Mouse (Mus musculus) hindbrain, embryonic 13.5 days (tissue): ENCODE measurements around the gene Gpr171. TPM values are rescaled to one million over a fixed set of nuclear protein-coding genes. Genes with fewer than 3 reads are reported as not detected.
A peak's percentile ranks its signal among the peaks of the same experiment; 100 is the strongest.

Experiments used
- ATAC-seq: fragments of 200-750 bp; cut with Nextera tagmentation; 2 replicates; pipeline ENCODE4 v1.8.0; 2017; ENCODE audit warnings: moderate TSS enrichment; ENCODE audit not compliant: low FRiP score
- H3K27ac ChIP-seq: fragments of 300-500 bp; sonication (generic); 2 replicates; pipeline ENCODE4 v1.5.1; 2015; ENCODE audit warnings: inconsistent platforms, mild to moderate bottlenecking, moderate library complexity
- H3K27me3 ChIP-seq: fragments of 300-500 bp; sonication (generic); 2 replicates; pipeline ENCODE4 v1.6.1; 2015; ENCODE audit warnings: mild to moderate bottlenecking, inconsistent platforms
- H3K36me3 ChIP-seq: fragments of 300-500 bp; sonication (generic); 2 replicates; pipeline ENCODE4 v1.6.1; 2015; ENCODE audit warnings: mild to moderate bottlenecking, inconsistent platforms
- H3K4me1 ChIP-seq: fragments of 300-500 bp; sonication (generic); replicated peaks from 2 replicates; pipeline ENCODE4 v1.6.1; 2015; ENCODE audit warnings: inconsistent platforms
- H3K4me2 ChIP-seq: fragments of 300-500 bp; sonication (generic); 2 replicates; pipeline ENCODE4 v1.6.1; 2015; ENCODE audit warnings: inconsistent platforms, mild to moderate bottlenecking, moderate library complexity
- H3K4me3 ChIP-seq: fragments of 300-500 bp; sonication (generic); 2 replicates; pipeline ENCODE4 v1.5.1; 2015; ENCODE audit warnings: mild to moderate bottlenecking, inconsistent platforms
- H3K9ac ChIP-seq: fragments of 300-500 bp; sonication (generic); 2 replicates; pipeline ENCODE4 v1.6.1; 2015; ENCODE audit warnings: mild to moderate bottlenecking, inconsistent platforms
- H3K9me3 ChIP-seq: fragments of 300-500 bp; sonication (generic); 2 replicates; pipeline ENCODE4 v1.6.1; 2016; ENCODE audit warnings: inconsistent platforms
- WGBS: fragments of 180-500 bp; shearing (Covaris S2); methylation state at CpG from one replicate; pipeline ENCODE4 v1.1.7; 2015; 5-methylcytosine and 5-hydroxymethylcytosine counted together
- polyA plus RNA-seq: library from polyadenylated mRNA; unstranded; fragments of >200 nt; fragmentation: Nextera tagmentation; extraction: Ambion mirVana; gene quantifications from 2 replicates; pipeline ENCODE4 v1.2.1, GENCODE M21; 2015

The Gpr171 gene
- polyA plus RNA-seq, 1 experiment from 2014 or later: 0.92 TPM

DNA sequence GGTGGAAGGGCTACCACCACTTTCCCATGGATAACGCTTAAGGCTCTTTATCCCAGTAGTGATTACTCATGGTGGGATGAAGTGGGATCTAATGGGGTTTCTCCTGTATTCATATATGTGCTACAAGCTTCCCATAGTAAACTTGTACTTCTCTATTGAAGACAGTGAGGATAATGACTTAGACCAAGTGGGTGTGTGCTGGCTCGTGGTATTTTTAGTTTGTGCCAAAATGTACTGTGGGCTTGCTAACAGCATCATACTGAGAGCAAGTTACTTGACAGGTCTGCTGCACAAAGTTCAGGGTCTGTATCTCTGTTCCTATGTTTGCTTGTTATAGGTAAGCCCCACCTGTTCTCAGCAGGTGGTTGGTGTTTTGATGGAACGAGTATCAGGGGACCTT lies 35.7 kb downstream of the Gpr171 start:
- H3K36me3 ChIP-seq: no peaks in the 10 kb centered on the region
- no peak overlapping the region for H3K27ac ChIP-seq
- H3K4me3 ChIP-seq: no peak overlapping the region
- no peaks in the 10 kb centered on the region for H3K9me3 ChIP-seq
- ATAC-seq: no peak
- H3K27me3 ChIP-seq: no peaks in the 10 kb centered on the region
- 92% methylated on average over 3 of the region's 3 CpGs for WGBS
- no peaks in the 10 kb centered on the region for H3K4me1 ChIP-seq
- H3K4me2 ChIP-seq: no peak overlapping the region
- H3K9ac ChIP-seq: no peak overlapping the region

- no peak for ATAC-seq
- no peaks in the 10 kb centered on the region for H3K36me3 ChIP-seq
- no peaks in the 10 kb centered on the region for H3K27me3 ChIP-seq
- H3K9ac ChIP-seq: no peak overlapping the region
- H3K4me2 ChIP-seq: no peak overlapping the region
- 89% methylated on average over 4 of the region's 4 CpGs for WGBS
- peaks cover 7% of the 10 kb centered on the region for H3K4me1 ChIP-seq
- no peak overlapping the region for H3K4me3 ChIP-seq
- H3K9me3 ChIP-seq: no peaks in the 10 kb centered on the region
- no peak overlapping the region for H3K27ac ChIP-seq
Measured at GRCm38 (mm10) chr3:59063431-59063830, 38.2 kb downstream of the Gpr171 start.

GRCm38 (mm10) chr3:59062141-59062540 lies 39.5 kb downstream of the Gpr171 start:
- peaks cover 8% of the 10 kb centered on the region for H3K4me1 ChIP-seq
- no peak for ATAC-seq
- H3K9ac ChIP-seq: no peak overlapping the region
- WGBS: 78% methylated on average over 5 of the region's 5 CpGs
- no peak overlapping the region for H3K4me2 ChIP-seq
- H3K27me3 ChIP-seq: no peaks in the 10 kb centered on the region
- H3K27ac ChIP-seq: no peak overlapping the region
- no peaks in the 10 kb centered on the region for H3K9me3 ChIP-seq
- H3K36me3 ChIP-seq: no peaks in the 10 kb centered on the region
- H3K4me3 ChIP-seq: no peak overlapping the region

GRCm38 (mm10) chr3:59060131-59060530 lies 41.5 kb downstream of the Gpr171 start:
- no peaks in the 10 kb centered on the region for H3K9me3 ChIP-seq
- 90% methylated on average over 7 of the region's 7 CpGs for WGBS

DNA sequence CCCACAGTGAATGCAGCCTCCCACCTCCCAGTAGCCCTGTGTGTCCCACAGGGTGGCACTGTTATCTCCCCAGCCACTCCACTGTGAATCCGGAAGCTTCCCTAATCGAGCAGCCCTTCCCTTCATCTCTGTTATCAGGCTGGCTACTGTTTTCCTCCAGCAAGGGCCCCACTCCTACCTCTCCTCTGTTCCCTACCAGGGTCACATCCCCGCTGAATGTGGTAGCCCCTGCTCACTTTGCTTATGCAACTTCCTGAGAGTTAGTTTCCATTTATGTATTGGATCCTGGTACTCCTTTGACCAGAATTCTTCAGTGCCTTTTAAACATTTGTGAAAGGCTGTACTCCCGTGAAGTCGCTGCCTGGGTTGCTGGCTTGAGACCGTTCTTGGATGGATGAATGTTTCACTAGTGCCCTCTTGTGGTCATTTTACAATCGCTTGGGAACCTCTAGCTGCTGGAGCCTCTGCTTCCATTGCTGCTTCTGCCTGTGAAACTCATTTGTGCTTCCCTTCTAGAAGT lies 42.5 kb downstream of the Gpr171 start:
- Histone ChIP-seq H3K27me3 (no peaks in the 10 kb centered on the region), H3K27ac (no peak overlapping the region), H3K36me3 (no peaks in the 10 kb centered on the region), H3K9ac (peak overlapping the region; percentile 56; the same call in 1 of the 2 replicates), H3K4me1 (peaks cover 8% of the 10 kb centered on the region), H3K9me3 (no peaks in the 10 kb centered on the region), H3K4me2 (peak overlapping the region; percentile 34), H3K4me3 (no peak overlapping the region)
- peak; percentile 89 for ATAC-seq
- 4% methylated on average over 7 of the region's 7 CpGs for WGBS

More at GRCm38 (mm10) chr3:59060131-59060530, 41.5 kb downstream of the Gpr171 start:
- H3K4me2 ChIP-seq: no peak overlapping the region
- no peak overlapping the region for H3K4me3 ChIP-seq
- H3K27me3 ChIP-seq: no peaks in the 10 kb centered on the region
- H3K27ac ChIP-seq: no peak overlapping the region
- H3K36me3 ChIP-seq: no peaks in the 10 kb centered on the region
- no peak overlapping the region for H3K9ac ChIP-seq
- H3K4me1 ChIP-seq: peaks cover 8% of the 10 kb centered on the region
- ATAC-seq: no peak

GRCm38 (mm10) chr3:59054834-59055535 lies 46.6 kb downstream of the Gpr171 start:
- Histone ChIP-seq H3K36me3 (no peaks in the 10 kb centered on the region), H3K4me1 (peaks cover 8% of the 10 kb centered on the region), H3K9ac (no peak overlapping the region), H3K9me3 (no peaks in the 10 kb centered on the region), H3K27ac (no peak overlapping the region), H3K4me3 (no peak overlapping the region), H3K4me2 (no peak overlapping the region), H3K27me3 (no peaks in the 10 kb centered on the region)
- no peak for ATAC-seq
- 89% methylated on average over 17 of the region's 17 CpGs for WGBS

Other genes starting within 250 kb of the Gpr171 start
- 3.2 and 4.7 TPM in 2 replicates for gene Clrn1, start 216.5 kb downstream of the Gpr171 start, polyA plus RNA-seq
- 3.9 and 4.2 TPM in 2 replicates for gene Med12l, start 96.0 kb downstream of the Gpr171 start, polyA plus RNA-seq
- 3.0 and 3.8 TPM in 2 replicates for gene P2ry14, start 51.8 kb upstream of the Gpr171 start, polyA plus RNA-seq
- gene Gpr87, start 93.3 kb upstream of the Gpr171 start, polyA plus RNA-seq: 0.29 TPM in 1 of 2 replicates, not detected in the other
- gene P2ry13, start 109.1 kb upstream of the Gpr171 start, polyA plus RNA-seq: 1.2 and 1.7 TPM in 2 replicates
- gene P2ry12, start 161.1 kb upstream of the Gpr171 start, polyA plus RNA-seq: 10.2 and 10.9 TPM in 2 replicates
- 3.3 and 3.7 TPM in 2 replicates for gene Igsf10, start 242.6 kb upstream of the Gpr171 start, polyA plus RNA-seq